Mouse (Mus musculus) lung, postnatal 0 days (tissue): ENCODE measurements around the gene Spred2.

Experiments used
- CTCF ChIP-seq: IDR thresholded peaks from 2 replicates; pipeline ENCODE4 v1.5.1; 2016; ENCODE audit warnings: antibody characterized with exemption, mild to moderate bottlenecking
- EP300 ChIP-seq: IDR thresholded peaks from 2 replicates; pipeline ENCODE4 v1.6.1; 2016; ENCODE audit warnings: antibody characterized with exemption, mild to moderate bottlenecking, control low read depth

GRCm38 (mm10) chr11:19955701-19956100, 31.5 kb downstream of the Spred2 start:
- TF ChIP-seq CTCF (no peak), EP300 (no peak)
